8 mouse cellular contexts compared by ENCODE assay signal in the genomic region with DNA sequence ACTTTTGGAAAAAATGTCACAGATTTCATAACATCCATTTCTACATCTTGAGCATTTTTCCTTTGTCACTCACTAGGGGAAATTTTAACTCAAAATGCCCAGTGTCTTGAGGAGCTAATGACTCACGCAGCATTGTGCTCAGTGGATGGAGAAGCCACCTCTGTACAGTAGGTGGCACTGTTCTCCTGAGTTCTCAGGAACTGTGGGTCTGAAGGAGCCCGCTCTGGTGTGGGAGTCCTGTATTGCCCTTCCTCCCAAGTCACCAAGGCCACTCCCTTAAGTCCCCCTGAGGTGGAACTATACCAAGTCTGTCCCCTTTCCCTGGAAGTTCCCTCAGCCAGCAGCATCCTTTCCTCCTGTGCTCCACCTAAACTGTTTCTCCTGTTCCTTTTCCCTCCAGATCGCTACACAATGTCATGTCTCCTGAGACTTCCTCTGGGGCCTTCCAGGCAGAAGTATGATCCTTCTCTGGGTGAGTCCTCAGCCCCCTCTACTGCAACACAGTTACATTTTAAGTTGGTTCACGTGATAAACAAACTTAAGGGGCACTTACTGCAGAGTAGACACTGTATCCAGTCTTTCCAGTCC. TPM values are rescaled to one million over a fixed set of nuclear protein-coding genes. Genes with fewer than 3 reads are reported as not detected.
A peak's percentile ranks its signal among the peaks of the same experiment; 100 is the strongest.
DNase-seq lines count a peak whose midpoint lies in the region; ATAC-seq and TF ChIP-seq lines count a peak whose summit lies in the region.

No protein-coding gene starts in this region.

- DNase-seq in MN1 (ENCODE audit: low spot score) = peak; percentile 65
- DNase-seq in cerebellum, adult 11 months = peak; percentile 35
- peak; percentile 67 for DNase-seq in layer of hippocampus, adult 9-11 months
- peak; percentile 13 for DNase-seq in ovary, adult 18-20 months (ENCODE audit: low spot score)
- peak; percentile 59 for DNase-seq in thymus, adult 2 months

- no peak overlapping the region for H3K9ac ChIP-seq in forebrain, embryonic 15.5 days (replicated peaks)
- H3K9ac ChIP-seq in hindbrain, embryonic 13.5 days = no peak overlapping the region
- no peak overlapping the region for H3K9ac ChIP-seq in lung, embryonic 16.5 days (ENCODE audit: low read length)

- no peak overlapping the region for H3K4me2 ChIP-seq in forebrain, embryonic 15.5 days (replicated peaks)
- no peak overlapping the region for H3K4me2 ChIP-seq in hindbrain, embryonic 13.5 days
- no peak overlapping the region for H3K4me2 ChIP-seq in lung, embryonic 16.5 days (ENCODE audit: low read depth, low read length)

- TF ChIP-seq CTCF in thymus, adult 2 months (IDR thresholded peaks at IDR 0.05; ENCODE audit: borderline replicate concordance, control insufficient read depth, extremely low read depth, insufficient read depth, low read length, poor library complexity) = peak; percentile 42; the same call in 1 of the 2 replicates

- no peak overlapping the region for H3K27ac ChIP-seq in forebrain, embryonic 15.5 days (replicated peaks)
- H3K27ac ChIP-seq in hindbrain, embryonic 13.5 days = no peak overlapping the region
- no peak overlapping the region for H3K27ac ChIP-seq in lung, embryonic 16.5 days (ENCODE audit: low read length)
- H3K27ac ChIP-seq in thymus, adult 2 months (ENCODE audit: control insufficient read depth, insufficient read depth, low read length) = no peak overlapping the region

- H3K36me3 ChIP-seq in forebrain, embryonic 15.5 days = no peaks in the 10 kb centered on the region
- no peaks in the 10 kb centered on the region for H3K36me3 ChIP-seq in hindbrain, embryonic 13.5 days
- H3K36me3 ChIP-seq in lung, embryonic 16.5 days (ENCODE audit: control insufficient read depth, insufficient read depth, low read length) = no peaks in the 10 kb centered on the region
- H3K36me3 ChIP-seq in thymus, adult 2 months (ENCODE audit: control insufficient read depth, insufficient read depth, low read length) = no peaks in the 10 kb centered on the region

- H3K4me1 ChIP-seq in forebrain, embryonic 15.5 days = no peaks in the 10 kb centered on the region
- H3K4me1 ChIP-seq in hindbrain, embryonic 13.5 days (replicated peaks) = no peaks in the 10 kb centered on the region
- 0 out of 2 replicates have a peak, but pooled peaks cover 3% of the 10 kb centered on the region for H3K4me1 ChIP-seq in lung, embryonic 16.5 days (replicated peaks; ENCODE audit: control insufficient read depth, insufficient read depth, low read length)
- H3K4me1 ChIP-seq in thymus, adult 2 months (replicated peaks; ENCODE audit: control insufficient read depth, insufficient read depth, low read length) = no peaks in the 10 kb centered on the region; the same call in 1 of the 2 replicates

- H3K27me3 ChIP-seq in forebrain, embryonic 15.5 days = no peaks in the 10 kb centered on the region
- no peaks in the 10 kb centered on the region for H3K27me3 ChIP-seq in hindbrain, embryonic 13.5 days
- H3K27me3 ChIP-seq in lung, embryonic 16.5 days (ENCODE audit: control insufficient read depth, insufficient read depth, low read depth, low read length) = no peaks in the 10 kb centered on the region
- no peaks in the 10 kb centered on the region for H3K27me3 ChIP-seq in thymus, adult 2 months (ENCODE audit: control insufficient read depth, insufficient read depth, low read length)

- no peak for TF ChIP-seq POLR2A in thymus, adult 2 months (IDR thresholded peaks at IDR 0.05; ENCODE audit: control insufficient read depth, extremely low read depth, insufficient read depth, low read length, poor library complexity)

- 28% methylated on average over 4 of the region's 4 CpGs for WGBS in forebrain, embryonic 15.5 days
- 32% methylated on average over 4 of the region's 4 CpGs for WGBS in hindbrain, embryonic 13.5 days
- 18% methylated on average over 4 of the region's 4 CpGs for WGBS in lung, embryonic 16.5 days
- WGBS in thymus, adult 2 months = 33% methylated on average over 4 of the region's 4 CpGs

- ATAC-seq in forebrain, embryonic 15.5 days (replicated peaks) = peak; percentile 92
- ATAC-seq in hindbrain, embryonic 13.5 days (ENCODE audit: low FRiP score) = peak; percentile 82
- ATAC-seq in lung, embryonic 16.5 days (ENCODE audit: low read depth) = peak; percentile 93

- H3K9me3 ChIP-seq in forebrain, embryonic 15.5 days = no peaks in the 10 kb centered on the region
- H3K9me3 ChIP-seq in hindbrain, embryonic 13.5 days = no peaks in the 10 kb centered on the region
- no peaks in the 10 kb centered on the region for H3K9me3 ChIP-seq in lung, embryonic 16.5 days (ENCODE audit: control insufficient read depth, low read length)

- H3K4me3 ChIP-seq in forebrain, embryonic 15.5 days = no peak overlapping the region
- no peak overlapping the region for H3K4me3 ChIP-seq in hindbrain, embryonic 13.5 days
- H3K4me3 ChIP-seq in lung, embryonic 16.5 days (ENCODE audit: low read length) = no peak overlapping the region
- no peak overlapping the region for H3K4me3 ChIP-seq in thymus, adult 2 months (ENCODE audit: control insufficient read depth, insufficient read depth, low read length)

RNA-seq across cellular contexts. Expression of gene Kctd12, which starts 30.2 kb away (rescaled TPM):
- polyA plus RNA-seq in forebrain, embryonic 15.5 days (2015; fragmentation: Nextera tagmentation; extraction: Ambion mirVana) = 10.9 and 12.7 TPM in 2 replicates
- polyA plus RNA-seq in hindbrain, embryonic 13.5 days (2015; fragmentation: Nextera tagmentation; extraction: Ambion mirVana) = 9.1 and 16.1 TPM in 2 replicates
- polyA plus RNA-seq in lung, embryonic 16.5 days (2015; fragmentation: Nextera tagmentation; extraction: Ambion mirVana) = 6.7 and 7.1 TPM in 2 replicates
- 20.0 and 25.4 TPM in 2 replicates for polyA plus RNA-seq in thymus, adult 2 months (2012; rRNA removed)

RNA-seq across cellular contexts. Expression of gene Acod1, which starts 34.1 kb away (rescaled TPM):
- not detected in 2 replicates for polyA plus RNA-seq in forebrain, embryonic 15.5 days (2015; fragmentation: Nextera tagmentation; extraction: Ambion mirVana)
- not detected in 2 replicates for polyA plus RNA-seq in hindbrain, embryonic 13.5 days (2015; fragmentation: Nextera tagmentation; extraction: Ambion mirVana)
- not detected in 2 replicates for polyA plus RNA-seq in lung, embryonic 16.5 days (2015; fragmentation: Nextera tagmentation; extraction: Ambion mirVana)
- 0.55 and 0.86 TPM in 2 replicates for polyA plus RNA-seq in thymus, adult 2 months (2012; rRNA removed)

RNA-seq across cellular contexts. Expression of gene Cln5, which starts 57.4 kb away (rescaled TPM):
- 9.0 and 9.8 TPM in 2 replicates for polyA plus RNA-seq in forebrain, embryonic 15.5 days (2015; fragmentation: Nextera tagmentation; extraction: Ambion mirVana)
- 15.0 and 15.2 TPM in 2 replicates for polyA plus RNA-seq in hindbrain, embryonic 13.5 days (2015; fragmentation: Nextera tagmentation; extraction: Ambion mirVana)
- 30.2 and 32.5 TPM in 2 replicates for polyA plus RNA-seq in lung, embryonic 16.5 days (2015; fragmentation: Nextera tagmentation; extraction: Ambion mirVana)
- 21.6 and 23.4 TPM in 2 replicates for polyA plus RNA-seq in thymus, adult 2 months (2012; rRNA removed)

Comparison
In these comparisons a context has a peak if more than half of its experiments do, and no peak if none do; other contexts are left out.
1. DNase-seq: peak in every context shown above with its lines; median percentile 67 in layer of hippocampus, adult 9-11 months; 65 in MN1; 59 in thymus, adult 2 months; 35 in cerebellum, adult 11 months; 13 in ovary, adult 18-20 months.